ENCODE assay signal across 12 mouse cellular contexts in the genomic region with DNA sequence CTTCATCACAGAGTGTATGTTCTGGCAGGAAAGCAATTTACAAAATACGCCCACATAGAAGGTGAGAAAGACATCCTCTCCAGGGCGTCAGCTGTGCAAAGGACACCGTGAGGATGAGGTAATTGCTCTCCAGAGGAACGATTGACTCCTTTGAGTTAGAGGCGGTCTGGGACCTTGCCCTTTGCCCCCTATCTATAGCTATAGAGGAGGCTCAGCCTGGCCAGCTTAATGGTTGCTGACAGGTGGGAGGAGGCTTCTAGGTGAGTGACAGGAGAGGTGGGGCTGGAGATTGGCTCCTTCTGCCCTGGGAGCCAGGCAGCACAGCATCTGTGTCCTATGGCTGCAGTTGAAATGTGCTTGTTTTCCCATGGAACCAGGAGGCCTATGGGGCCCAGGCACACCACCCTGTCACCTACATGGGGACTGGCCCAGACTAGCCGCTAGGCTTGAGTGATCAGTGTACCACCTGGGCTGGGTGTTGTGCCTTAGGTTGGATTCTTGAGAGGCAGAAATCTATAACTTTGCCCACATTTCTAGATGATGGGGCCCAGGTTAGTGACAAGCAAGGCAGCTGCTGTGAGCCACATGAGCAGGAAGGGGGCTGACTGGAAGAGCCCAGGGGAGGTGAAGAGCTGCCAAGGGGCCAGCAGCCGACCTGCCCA.
DNase-seq lines count a peak whose midpoint lies in the region; ATAC-seq and TF ChIP-seq lines count a peak whose summit lies in the region.
"Had no signal": no experiment of that assay in that cellular context is flagged by ENCODE, and none has a peak within 500 bp of the region (broad histone marks: within the 10 kb centered on the region; RNA-seq: fewer than 3 reads in every experiment).

No protein-coding gene starts in this region.

- H3K36me3 ChIP-seq in hindbrain, embryonic 10.5 days = no peaks in the 10 kb centered on the region
- no peaks in the 10 kb centered on the region for H3K36me3 ChIP-seq in hindbrain, embryonic 14.5 days (replicated peaks; ENCODE audit: control insufficient read depth, insufficient read depth)
- H3K36me3 ChIP-seq in intestine, postnatal 0 days (ENCODE audit: control insufficient read depth, insufficient read depth) = no peaks in the 10 kb centered on the region
- H3K36me3 ChIP-seq: liver, embryonic 13.5 days had no signal

- no peak overlapping the region for H3K9ac ChIP-seq in hindbrain, embryonic 14.5 days
- H3K9ac ChIP-seq in intestine, postnatal 0 days (ENCODE audit: low read depth, low read length) = no peak overlapping the region
- H3K9ac ChIP-seq: liver, embryonic 13.5 days had no signal

- H3K27me3 ChIP-seq in hindbrain, embryonic 10.5 days (ENCODE audit: insufficient read depth, poor library complexity, severe bottlenecking) = peaks cover 17% of the 10 kb centered on the region; the same call in 1 of the 2 replicates
- H3K27me3 ChIP-seq in hindbrain, embryonic 14.5 days (ENCODE audit: control insufficient read depth, insufficient read depth, low read length) = no peaks in the 10 kb centered on the region
- no peaks in the 10 kb centered on the region for H3K27me3 ChIP-seq in intestine, postnatal 0 days (replicated peaks; ENCODE audit: control insufficient read depth, insufficient read depth, low read length)
- H3K27me3 ChIP-seq: liver, embryonic 13.5 days had no signal

- H3K27ac ChIP-seq in hindbrain, embryonic 10.5 days = peak overlapping the region; percentile 9; the same call in 1 of the 2 replicates
- H3K27ac ChIP-seq in hindbrain, embryonic 14.5 days = no peak overlapping the region
- H3K27ac ChIP-seq in intestine, postnatal 0 days (ENCODE audit: low read depth, low read length) = no peak overlapping the region
- H3K27ac ChIP-seq: layer of hippocampus, adult 2 months; liver, embryonic 13.5 days had no signal

- no peak overlapping the region for H3K4me2 ChIP-seq in hindbrain, embryonic 14.5 days (replicated peaks)
- no peak overlapping the region for H3K4me2 ChIP-seq in intestine, postnatal 0 days (replicated peaks; ENCODE audit: low read depth)
- H3K4me2 ChIP-seq: liver, embryonic 13.5 days had no signal

- no peak overlapping the region for H3K4me3 ChIP-seq in hindbrain, embryonic 10.5 days
- no peak overlapping the region for H3K4me3 ChIP-seq in hindbrain, embryonic 14.5 days (replicated peaks; ENCODE audit: low read length)
- no peak overlapping the region for H3K4me3 ChIP-seq in intestine, postnatal 0 days (ENCODE audit: low read depth, low read length)
- H3K4me3 ChIP-seq: layer of hippocampus, adult 2 months; liver, embryonic 13.5 days had no signal

- H3K4me1 ChIP-seq in hindbrain, embryonic 10.5 days (replicated peaks) = peaks cover 17% of the 10 kb centered on the region
- H3K4me1 ChIP-seq in hindbrain, embryonic 14.5 days (replicated peaks; ENCODE audit: control insufficient read depth, insufficient read depth, low read length) = no peaks in the 10 kb centered on the region
- no peaks in the 10 kb centered on the region for H3K4me1 ChIP-seq in intestine, postnatal 0 days (replicated peaks; ENCODE audit: control insufficient read depth, insufficient read depth, low read length)
- H3K4me1 ChIP-seq: liver, embryonic 13.5 days had no signal

- WGBS in hindbrain, embryonic 10.5 days = 27% methylated on average over 7 of the region's 7 CpGs
- 31% methylated on average over 7 of the region's 7 CpGs for WGBS in hindbrain, embryonic 14.5 days
- 27% methylated on average over 7 of the region's 7 CpGs for WGBS in intestine, postnatal 0 days

- no peaks in the 10 kb centered on the region for H3K9me3 ChIP-seq in hindbrain, embryonic 10.5 days
- H3K9me3 ChIP-seq in hindbrain, embryonic 14.5 days (ENCODE audit: control insufficient read depth, low read length) = no peaks in the 10 kb centered on the region
- no peaks in the 10 kb centered on the region for H3K9me3 ChIP-seq in intestine, postnatal 0 days (ENCODE audit: control insufficient read depth)
- H3K9me3 ChIP-seq: liver, embryonic 13.5 days had no signal

- no peak for TF ChIP-seq CTCF in intestine, postnatal 0 days (IDR thresholded peaks at IDR 0.05; ENCODE audit: low read depth)

- ATAC-seq in hindbrain, embryonic 14.5 days (ENCODE audit: low FRiP score) = no peak
- ATAC-seq in intestine, postnatal 0 days = peak; percentile 95

- peak; percentile 53 for DNase-seq in hindbrain, embryonic 10.5 days (ENCODE audit: low spot score)
- DNase-seq in hindbrain, embryonic 14.5 days (ENCODE audit: low spot score) = no peak
- DNase-seq in CD4-positive helper T cell, adult 2 months (ENCODE audit: low read depth, low spot score) = peak; percentile 47
- DNase-seq in embryo, embryonic 11 days = peak; percentile 35
- no peak for DNase-seq in urinary bladder, adult 18-20 months (ENCODE audit: low spot score in 2 of 2)
- no peak for DNase-seq in adrenal gland, postnatal 4 days (ENCODE audit: low spot score in 2 of 2)
- no peak for DNase-seq in cerebellum, postnatal 4 days (ENCODE audit: low spot score in 2 of 2)
- DNase-seq: B cell, adult 2 months; liver, embryonic 13.5 days; thymus, adult 18-20 months had no signal

Comparison
In these comparisons a context has a peak if more than half of its experiments do, and no peak if none do; other contexts are left out.
1. DNase-seq: peak in hindbrain, embryonic 10.5 days (single experiment), CD4-positive helper T cell, adult 2 months (single experiment) and embryo, embryonic 11 days (single experiment); none in hindbrain, embryonic 14.5 days (single experiment), urinary bladder, adult 18-20 months (0 of 2), adrenal gland, postnatal 4 days (0 of 2) and cerebellum, postnatal 4 days (0 of 2).